Mouse (Mus musculus): ENCODE measurements at regions not wholly inside any gene's neighbourhood (a gene's known extent, or its start where the extent isn't known, plus 50 kb on each side); places are given as distances from the start of the nearest gene placed in this dataset.

GRCm38 (mm10) chr3:149291473-149291872 lies 301.1 kb upstream of the Adgrl2 start:
- no peak for DNase-seq (ENCODE audit: low spot score in 2 of 2)

- DNase-seq (ENCODE audit: low spot score in 2 of 2), result no peak
Measured at GRCm38 (mm10) chr3:149290228-149290627, 299.9 kb upstream of the Adgrl2 start.

GRCm38 (mm10) chr3:149287080-149287479 lies 296.7 kb upstream of the Adgrl2 start:
- no peak for DNase-seq (ENCODE audit: low spot score in 2 of 2)

- DNase-seq (ENCODE audit: low spot score in 2 of 2), result no peak
Measured at GRCm38 (mm10) chr3:149284976-149285375, 294.6 kb upstream of the Adgrl2 start.

- no peak for DNase-seq (ENCODE audit: low spot score in 2 of 2)
Measured at GRCm38 (mm10) chr3:149280807-149281789, 290.7 kb upstream of the Adgrl2 start.

- no peak for DNase-seq (ENCODE audit: low spot score in 2 of 2)
Measured at GRCm38 (mm10) chr3:149279338-149279737, 289.0 kb upstream of the Adgrl2 start.

- no peak for DNase-seq (ENCODE audit: low spot score in 2 of 2)
Measured at GRCm38 (mm10) chr3:149277812-149278211, 287.5 kb upstream of the Adgrl2 start.

- DNase-seq (ENCODE audit: low spot score in 2 of 2), result no peak
Measured at GRCm38 (mm10) chr3:149275478-149276132, 285.2 kb upstream of the Adgrl2 start.

- DNase-seq (ENCODE audit: low spot score in 2 of 2), result no peak
Measured at GRCm38 (mm10) chr3:149274987-149275386, 284.6 kb upstream of the Adgrl2 start.

GRCm38 (mm10) chr3:149273993-149274692 lies 283.8 kb upstream of the Adgrl2 start:
- no peak for DNase-seq (ENCODE audit: low spot score in 2 of 2)

- no peak for DNase-seq (ENCODE audit: low spot score in 2 of 2)
Measured at GRCm38 (mm10) chr3:149270459-149270858, 280.1 kb upstream of the Adgrl2 start.

GRCm38 (mm10) chr3:149262332-149262970 lies 272.1 kb upstream of the Adgrl2 start:
- no peak for DNase-seq (ENCODE audit: low spot score in 2 of 2)

GRCm38 (mm10) chr3:149261764-149262163 lies 271.4 kb upstream of the Adgrl2 start:
- no peak for DNase-seq (ENCODE audit: low spot score in 2 of 2)

GRCm38 (mm10) chr3:149258826-149259225 lies 268.5 kb upstream of the Adgrl2 start:
- peak in 1 of 2 experiments; percentile 35 for DNase-seq (ENCODE audit: low spot score in 2 of 2)

GRCm38 (mm10) chr3:149256891-149257290 lies 266.5 kb upstream of the Adgrl2 start:
- DNase-seq (ENCODE audit: low spot score in 2 of 2), result no peak

GRCm38 (mm10) chr3:149253080-149253479 lies 262.7 kb upstream of the Adgrl2 start:
- DNase-seq (ENCODE audit: low spot score in 2 of 2), result no peak

GRCm38 (mm10) chr3:149252144-149252543 lies 261.8 kb upstream of the Adgrl2 start:
- no peak for DNase-seq (ENCODE audit: low spot score in 2 of 2)

GRCm38 (mm10) chr3:149247626-149247987 lies 257.3 kb upstream of the Adgrl2 start:
- DNase-seq (ENCODE audit: low spot score in 2 of 2), result no peak

- no peak for DNase-seq (ENCODE audit: low spot score in 2 of 2)
Measured at GRCm38 (mm10) chr3:149246935-149247625, 256.7 kb upstream of the Adgrl2 start.

- DNase-seq (ENCODE audit: low spot score in 2 of 2), result no peak
Measured at GRCm38 (mm10) chr3:149239664-149240063, 249.3 kb upstream of the Adgrl2 start.

- no peak for DNase-seq (ENCODE audit: low spot score in 2 of 2)
Measured at GRCm38 (mm10) chr3:149238076-149238475, 247.7 kb upstream of the Adgrl2 start.

Data from layer of hippocampus, adult 18-20 months (tissue).